Mouse (Mus musculus): Measurements from ENCODE around the gene Mier2. TPM values are rescaled to one million over a fixed set of nuclear protein-coding genes. Genes with fewer than 3 reads are reported as not detected.

Gene Mier2
- polyA plus RNA-seq, 1 experiment from 2014 or later: 56.2 TPM

- ATAC-seq (ENCODE audit: low FRiP score, low TSS enrichment): no peak
- no peak overlapping the region for H3K4me2 ChIP-seq (replicated peaks; ENCODE audit: low read depth, low read length)
- no peaks in the 10 kb centered on the region for H3K4me1 ChIP-seq (ENCODE audit: insufficient read depth, low read length)
- H3K4me3 ChIP-seq (ENCODE audit: low read length): no peak overlapping the region
- H3K36me3 ChIP-seq (ENCODE audit: insufficient read depth, low read length): no peaks in the 10 kb centered on the region
- 73% methylated on average over 9 of the region's 9 CpGs for WGBS
- no peak overlapping the region for H3K9ac ChIP-seq (replicated peaks; ENCODE audit: low read length)
- no peaks in the 10 kb centered on the region for H3K9me3 ChIP-seq (ENCODE audit: low read length)
- H3K27ac ChIP-seq (ENCODE audit: low read length): no peak overlapping the region
- no peaks in the 10 kb centered on the region; the same call in 1 of the 2 replicates for H3K27me3 ChIP-seq (ENCODE audit: insufficient read depth, low read length)
Measured at GRCm38 (mm10) chr10:79578276-79578675, 23.3 kb upstream of the Mier2 start.

- no peaks in the 10 kb centered on the region for H3K9me3 ChIP-seq (ENCODE audit: low read length)
- H3K4me3 ChIP-seq (ENCODE audit: low read length): no peak overlapping the region
- no peak for ATAC-seq (ENCODE audit: low FRiP score, low TSS enrichment)
- no peak overlapping the region for H3K27ac ChIP-seq (ENCODE audit: low read length)
- H3K36me3 ChIP-seq (ENCODE audit: insufficient read depth, low read length): no peaks in the 10 kb centered on the region
- no peaks in the 10 kb centered on the region; the same call in 1 of the 2 replicates for H3K27me3 ChIP-seq (ENCODE audit: insufficient read depth, low read length)
- 78% methylated on average over 4 of the region's 4 CpGs for WGBS
- no peak overlapping the region for H3K4me2 ChIP-seq (replicated peaks; ENCODE audit: low read depth, low read length)
- H3K4me1 ChIP-seq (ENCODE audit: insufficient read depth, low read length): no peaks in the 10 kb centered on the region
- no peak overlapping the region for H3K9ac ChIP-seq (replicated peaks; ENCODE audit: low read length)
Measured at GRCm38 (mm10) chr10:79577376-79577775, 22.4 kb upstream of the Mier2 start.

GRCm38 (mm10) chr10:79575754-79576153, 20.8 kb upstream of the Mier2 start:
- ATAC-seq (ENCODE audit: low FRiP score, low TSS enrichment): no peak

DNA sequence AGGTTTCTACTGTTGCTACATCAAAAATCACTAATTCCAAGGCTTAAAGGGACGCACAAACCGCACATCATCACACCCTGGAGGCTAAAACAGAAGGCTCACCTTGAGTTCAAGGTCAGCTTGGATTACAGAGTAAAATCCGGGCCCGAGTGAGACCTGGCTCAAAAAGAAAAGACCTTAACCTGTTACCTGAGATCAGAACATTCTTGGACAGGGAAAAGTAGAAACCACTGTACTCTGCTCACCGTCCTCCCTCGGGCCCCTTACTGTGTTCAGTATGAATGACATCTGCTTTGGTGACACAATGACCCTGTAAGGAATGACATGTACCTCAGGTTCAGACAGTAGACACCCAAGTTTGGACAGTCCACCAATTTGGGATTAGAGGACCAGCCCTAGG, 19.8 kb upstream of the Mier2 start:
- H3K9ac ChIP-seq (replicated peaks; ENCODE audit: low read length): no peak overlapping the region
- H3K4me3 ChIP-seq (ENCODE audit: low read length): no peak overlapping the region
- WGBS: 89% methylated on average over 6 of the region's 6 CpGs
- no peaks in the 10 kb centered on the region for H3K4me1 ChIP-seq (ENCODE audit: insufficient read depth, low read length)
- no peaks in the 10 kb centered on the region for H3K36me3 ChIP-seq (ENCODE audit: insufficient read depth, low read length)
- H3K9me3 ChIP-seq (ENCODE audit: low read length): no peaks in the 10 kb centered on the region
- no peak overlapping the region for H3K4me2 ChIP-seq (replicated peaks; ENCODE audit: low read depth, low read length)
- H3K27me3 ChIP-seq (ENCODE audit: insufficient read depth, low read length): no peaks in the 10 kb centered on the region; the same call in 1 of the 2 replicates
- no peak overlapping the region for H3K27ac ChIP-seq (ENCODE audit: low read length)
- no peak for ATAC-seq (ENCODE audit: low FRiP score, low TSS enrichment)

More at GRCm38 (mm10) chr10:79575754-79576153, 20.8 kb upstream of the Mier2 start:
- Histone ChIP-seq H3K36me3 (ENCODE audit: insufficient read depth, low read length) (no peaks in the 10 kb centered on the region), H3K27ac (ENCODE audit: low read length) (no peak overlapping the region), H3K4me1 (ENCODE audit: insufficient read depth, low read length) (no peaks in the 10 kb centered on the region), H3K4me2 (replicated peaks; ENCODE audit: low read depth, low read length) (no peak overlapping the region), H3K9ac (replicated peaks; ENCODE audit: low read length) (no peak overlapping the region), H3K27me3 (ENCODE audit: insufficient read depth, low read length) (no peaks in the 10 kb centered on the region; the same call in 1 of the 2 replicates), H3K4me3 (ENCODE audit: low read length) (no peak overlapping the region), H3K9me3 (ENCODE audit: low read length) (no peaks in the 10 kb centered on the region)
- 58% methylated on average over 6 of the region's 6 CpGs for WGBS

- Histone ChIP-seq H3K4me3 (ENCODE audit: low read length) (no peak overlapping the region), H3K9ac (replicated peaks; ENCODE audit: low read length) (no peak overlapping the region), H3K4me1 (ENCODE audit: insufficient read depth, low read length) (no peaks in the 10 kb centered on the region), H3K4me2 (replicated peaks; ENCODE audit: low read depth, low read length) (no peak overlapping the region), H3K27ac (ENCODE audit: low read length) (no peak overlapping the region), H3K27me3 (ENCODE audit: insufficient read depth, low read length) (no peaks in the 10 kb centered on the region), H3K9me3 (ENCODE audit: low read length) (no peaks in the 10 kb centered on the region), H3K36me3 (ENCODE audit: insufficient read depth, low read length) (no peaks in the 10 kb centered on the region)
- WGBS: 77% methylated on average over 8 of the region's 8 CpGs
- no peak for ATAC-seq (ENCODE audit: low FRiP score, low TSS enrichment)
Measured at GRCm38 (mm10) chr10:79574350-79574749, 19.4 kb upstream of the Mier2 start.

DNA sequence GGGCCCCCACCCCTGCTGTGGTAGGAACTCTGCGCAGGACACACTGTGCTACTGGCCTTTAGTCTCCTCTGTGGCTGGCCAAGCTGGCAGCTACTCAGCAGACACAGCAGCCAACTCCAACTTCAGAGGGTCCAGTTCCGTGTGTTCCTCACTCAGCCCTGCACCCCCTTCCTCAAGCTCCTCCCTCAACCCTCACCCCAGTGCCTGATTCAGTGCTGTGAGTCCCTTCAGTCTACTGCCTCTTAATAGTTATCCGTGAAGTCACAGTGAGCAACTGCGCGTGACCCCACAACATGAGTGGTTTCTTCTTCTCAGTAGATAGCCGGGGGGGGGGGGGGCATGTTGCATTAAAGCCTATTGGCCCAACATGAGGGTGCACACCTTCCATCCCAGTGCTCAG, 18.6 kb upstream of the Mier2 start:
- no peaks in the 10 kb centered on the region for H3K9me3 ChIP-seq (ENCODE audit: low read length)
- ATAC-seq (ENCODE audit: low FRiP score, low TSS enrichment): no peak

GRCm38 (mm10) chr10:79571314-79571713, 16.3 kb upstream of the Mier2 start:
- no peak for ATAC-seq (ENCODE audit: low FRiP score, low TSS enrichment)
- 94% methylated on average over 2 of the region's 2 CpGs for WGBS
- H3K9me3 ChIP-seq (ENCODE audit: low read length): no peaks in the 10 kb centered on the region

More for the DNA sequence above, 18.6 kb upstream of the Mier2 start:
- Histone ChIP-seq H3K36me3 (ENCODE audit: insufficient read depth, low read length) (no peaks in the 10 kb centered on the region), H3K27ac (ENCODE audit: low read length) (no peak overlapping the region), H3K4me1 (ENCODE audit: insufficient read depth, low read length) (no peaks in the 10 kb centered on the region), H3K27me3 (ENCODE audit: insufficient read depth, low read length) (no peaks in the 10 kb centered on the region), H3K4me2 (replicated peaks; ENCODE audit: low read depth, low read length) (no peak overlapping the region), H3K4me3 (ENCODE audit: low read length) (no peak overlapping the region), H3K9ac (replicated peaks; ENCODE audit: low read length) (no peak overlapping the region)
- 93% methylated on average over 6 of the region's 6 CpGs for WGBS

GRCm38 (mm10) chr10:79569921-79570320, 14.9 kb upstream of the Mier2 start:
- Histone ChIP-seq H3K9me3 (ENCODE audit: low read length) (peaks cover 2% of the 10 kb centered on the region; the same call in 1 of the 2 replicates), H3K9ac (replicated peaks; ENCODE audit: low read length) (no peak overlapping the region), H3K27ac (ENCODE audit: low read length) (no peak overlapping the region), H3K4me2 (replicated peaks; ENCODE audit: low read depth, low read length) (no peak overlapping the region), H3K4me3 (ENCODE audit: low read length) (no peak overlapping the region), H3K27me3 (ENCODE audit: insufficient read depth, low read length) (no peaks in the 10 kb centered on the region), H3K36me3 (ENCODE audit: insufficient read depth, low read length) (no peaks in the 10 kb centered on the region), H3K4me1 (ENCODE audit: insufficient read depth, low read length) (no peaks in the 10 kb centered on the region)
- ATAC-seq (ENCODE audit: low FRiP score, low TSS enrichment): no peak
- 88% methylated on average over 5 of the region's 5 CpGs for WGBS

More at GRCm38 (mm10) chr10:79571314-79571713, 16.3 kb upstream of the Mier2 start:
- Histone ChIP-seq H3K27ac (ENCODE audit: low read length) (no peak overlapping the region), H3K36me3 (ENCODE audit: insufficient read depth, low read length) (no peaks in the 10 kb centered on the region), H3K4me3 (ENCODE audit: low read length) (no peak overlapping the region), H3K27me3 (ENCODE audit: insufficient read depth, low read length) (no peaks in the 10 kb centered on the region), H3K4me2 (replicated peaks; ENCODE audit: low read depth, low read length) (no peak overlapping the region), H3K4me1 (ENCODE audit: insufficient read depth, low read length) (no peaks in the 10 kb centered on the region), H3K9ac (replicated peaks; ENCODE audit: low read length) (no peak overlapping the region)

- Histone ChIP-seq H3K9ac (replicated peaks; ENCODE audit: low read length) (no peak overlapping the region), H3K27ac (ENCODE audit: low read length) (no peak overlapping the region), H3K27me3 (ENCODE audit: insufficient read depth, low read length) (no peaks in the 10 kb centered on the region), H3K36me3 (ENCODE audit: insufficient read depth, low read length) (no peaks in the 10 kb centered on the region), H3K4me2 (replicated peaks; ENCODE audit: low read depth, low read length) (no peak overlapping the region), H3K4me3 (ENCODE audit: low read length) (no peak overlapping the region), H3K4me1 (ENCODE audit: insufficient read depth, low read length) (peaks cover 5% of the 10 kb centered on the region; the same call in 1 of the 2 replicates), H3K9me3 (ENCODE audit: low read length) (0 out of 2 replicates have a peak, but pooled peaks cover 5% of the 10 kb centered on the region)
- ATAC-seq (ENCODE audit: low FRiP score, low TSS enrichment): no peak
- WGBS: 90% methylated on average over 2 of the region's 2 CpGs
Measured at GRCm38 (mm10) chr10:79559716-79560115, 4.7 kb upstream of the Mier2 start.

DNA sequence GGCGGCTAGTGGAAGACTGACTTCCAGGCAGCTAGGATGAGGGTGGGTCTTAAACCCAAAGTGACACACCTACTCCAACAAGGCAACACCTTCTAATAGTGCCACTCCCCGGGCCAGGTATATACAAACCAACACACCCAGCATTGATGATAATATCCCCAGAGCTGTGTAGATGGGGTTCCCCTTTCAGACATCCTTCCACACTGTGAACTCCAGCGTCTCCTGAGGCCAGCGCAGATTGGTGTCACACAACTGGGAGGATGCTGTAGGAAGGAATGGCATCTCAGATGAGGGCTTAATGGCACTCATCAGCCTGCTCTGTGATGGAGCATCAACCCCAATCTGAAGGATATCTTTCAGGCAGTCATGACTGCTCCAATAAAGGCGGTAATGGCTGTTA, 2.5 kb upstream of the Mier2 start:
- Histone ChIP-seq H3K36me3 (ENCODE audit: insufficient read depth, low read length) (no peaks in the 10 kb centered on the region), H3K9ac (replicated peaks; ENCODE audit: low read length) (no peak overlapping the region), H3K27me3 (ENCODE audit: insufficient read depth, low read length) (no peaks in the 10 kb centered on the region), H3K4me3 (ENCODE audit: low read length) (no peak overlapping the region), H3K4me2 (replicated peaks; ENCODE audit: low read depth, low read length) (no peak overlapping the region), H3K27ac (ENCODE audit: low read length) (no peak overlapping the region), H3K9me3 (ENCODE audit: low read length) (0 out of 2 replicates have a peak, but pooled peaks cover 3% of the 10 kb centered on the region), H3K4me1 (ENCODE audit: insufficient read depth, low read length) (peaks cover 21% of the 10 kb centered on the region)
- WGBS: 92% methylated on average over 5 of the region's 5 CpGs
- ATAC-seq (ENCODE audit: low FRiP score, low TSS enrichment): no peak

Measured in kidney, embryonic 16.5 days (tissue).